Mouse (Mus musculus) embryonic fibroblast, embryonic 13.5 days (primary cell): ENCODE measurements around the gene Glrp1.

Experiments used
- CTCF ChIP-seq: IDR thresholded peaks from 2 replicates; pipeline ENCODE4 v1.5.1; 2011; ENCODE audit warnings: mild to moderate bottlenecking, control low read depth, low read length, moderate library complexity, borderline replicate concordance; ENCODE audit not compliant: insufficient read depth
- POLR2A ChIP-seq: IDR thresholded peaks from 2 replicates; pipeline ENCODE4 v1.6.1; 2011; ENCODE audit warnings: low read depth, mild to moderate bottlenecking, control low read depth, low read length, moderate library complexity

- TF ChIP-seq CTCF (no peak), POLR2A (no peak)
Observed at GRCm38 (mm10) chr1:88473899-88474298, 36.0 kb downstream of the Glrp1 start.
